Mouse (Mus musculus): Measurements from ENCODE around the gene Cysrt1.

The Cysrt1 gene

GRCm38 (mm10) chr2:25234551-25235220 is 7.6 kb downstream of the Cysrt1 start:
- no peak for DNase-seq (ENCODE audit: low read depth)

- DNase-seq (ENCODE audit: low read depth) = no peak
These were observed 8.2 kb downstream of the Cysrt1 start, which contains the start of gene Slc34a3 for GRCm38 (mm10) chr2:25234050-25234449. TSS of gene Slc34a3 (minus strand) at chr2:25234364.

GRCm38 (mm10) chr2:25233421-25233820 is 8.8 kb downstream of the Cysrt1 start:
- DNase-seq (ENCODE audit: low read depth) = peak; percentile 39

GRCm38 (mm10) chr2:25231038-25231437 is 11.2 kb downstream of the Cysrt1 start:
- no peak for DNase-seq (ENCODE audit: low read depth)

- DNase-seq (ENCODE audit: low read depth) = no peak
These were observed 11.7 kb downstream of the Cysrt1 start for GRCm38 (mm10) chr2:25230581-25230980.

- no peak for DNase-seq (ENCODE audit: low read depth)
These were observed 12.7 kb downstream of the Cysrt1 start for GRCm38 (mm10) chr2:25229582-25229981.

GRCm38 (mm10) chr2:25228995-25229530 is 13.2 kb downstream of the Cysrt1 start:
- no peak for DNase-seq (ENCODE audit: low read depth)

- peak; percentile 90 for DNase-seq (ENCODE audit: low read depth)
These were observed 13.8 kb downstream of the Cysrt1 start for GRCm38 (mm10) chr2:25228431-25228889.

- no peak for DNase-seq (ENCODE audit: low read depth)
These were observed 14.8 kb downstream of the Cysrt1 start for GRCm38 (mm10) chr2:25227406-25227805.

GRCm38 (mm10) chr2:25226864-25227263 is 15.4 kb downstream of the Cysrt1 start:
- no peak for DNase-seq (ENCODE audit: low read depth)

GRCm38 (mm10) chr2:25225811-25226379 is 16.4 kb downstream of the Cysrt1 start:
- DNase-seq (ENCODE audit: low read depth) = no peak

- DNase-seq (ENCODE audit: low read depth) = peak; percentile 97
These were observed 17.2 kb downstream of the Cysrt1 start for GRCm38 (mm10) chr2:25224766-25225752.

GRCm38 (mm10) chr2:25224492-25224765 is 17.8 kb downstream of the Cysrt1 start, which contains the start of gene Tubb4b:
TSS of gene Tubb4b (minus strand) at chr2:25224702.
- no peak for DNase-seq (ENCODE audit: low read depth)

- DNase-seq (ENCODE audit: low read depth) = peak; percentile 79
These were observed 18.4 kb downstream of the Cysrt1 start for GRCm38 (mm10) chr2:25223681-25224491.

- DNase-seq (ENCODE audit: low read depth) = no peak
These were observed 20.9 kb downstream of the Cysrt1 start for GRCm38 (mm10) chr2:25221331-25221772.

- no peak for DNase-seq (ENCODE audit: low read depth)
These were observed 23.8 kb downstream of the Cysrt1 start, which contains the start of gene Fam166a for GRCm38 (mm10) chr2:25218445-25218844. TSS of gene Fam166a (plus strand) at chr2:25218745.

- DNase-seq (ENCODE audit: low read depth) = no peak
These were observed 24.6 kb downstream of the Cysrt1 start for GRCm38 (mm10) chr2:25217666-25218065.

- DNase-seq (ENCODE audit: low read depth) = no peak
These were observed 27.8 kb downstream of the Cysrt1 start, which contains the start of gene Stpg3 for GRCm38 (mm10) chr2:25214444-25214843. TSS of gene Stpg3 (minus strand) at chr2:25214637.

- no peak for DNase-seq (ENCODE audit: low read depth)
These were observed 28.9 kb downstream of the Cysrt1 start for GRCm38 (mm10) chr2:25213266-25213865.

- peak; percentile 93 for DNase-seq (ENCODE audit: low read depth)
These were observed 31.1 kb downstream of the Cysrt1 start, which contains the start of gene Nelfb for GRCm38 (mm10) chr2:25211121-25211670. TSS of gene Nelfb (minus strand) at chr2:25211489.
